Mouse (Mus musculus): ENCODE results near the gene Ddx6.
"Not testable (repeated sequence)": the region's sequence is repeated elsewhere in the genome, so short reads cannot be mapped to it uniquely, and the experiment has no call there.

GRCm38 (mm10) chr9:44613081-44613480, 8.4 kb downstream of the Ddx6 start:
- not testable (repeated sequence) for TF ChIP-seq POLR2A (IDR thresholded peaks at IDR 0.05; ENCODE audit: borderline replicate concordance, control insufficient read depth, low read depth, low read length); CTCF (IDR thresholded peaks at IDR 0.05; ENCODE audit: control insufficient read depth, insufficient read depth, low read length)
